Mouse (Mus musculus) c-Kit-positive CD71-negative TER-119-negative erythroid progenitor cells, embryonic 14.5 days (primary cell): ENCODE measurements around the gene Gle1.
"Not testable (repeated sequence)": the region's sequence is repeated elsewhere in the genome, so short reads cannot be mapped to it uniquely, and the experiment has no call there.

Experiments
- DNase-seq: peaks from one replicate; pipeline ENCODE4 v3.0.0-alpha.2; 2013; ENCODE audit warnings: low read depth

Gle1 gene

DNA sequence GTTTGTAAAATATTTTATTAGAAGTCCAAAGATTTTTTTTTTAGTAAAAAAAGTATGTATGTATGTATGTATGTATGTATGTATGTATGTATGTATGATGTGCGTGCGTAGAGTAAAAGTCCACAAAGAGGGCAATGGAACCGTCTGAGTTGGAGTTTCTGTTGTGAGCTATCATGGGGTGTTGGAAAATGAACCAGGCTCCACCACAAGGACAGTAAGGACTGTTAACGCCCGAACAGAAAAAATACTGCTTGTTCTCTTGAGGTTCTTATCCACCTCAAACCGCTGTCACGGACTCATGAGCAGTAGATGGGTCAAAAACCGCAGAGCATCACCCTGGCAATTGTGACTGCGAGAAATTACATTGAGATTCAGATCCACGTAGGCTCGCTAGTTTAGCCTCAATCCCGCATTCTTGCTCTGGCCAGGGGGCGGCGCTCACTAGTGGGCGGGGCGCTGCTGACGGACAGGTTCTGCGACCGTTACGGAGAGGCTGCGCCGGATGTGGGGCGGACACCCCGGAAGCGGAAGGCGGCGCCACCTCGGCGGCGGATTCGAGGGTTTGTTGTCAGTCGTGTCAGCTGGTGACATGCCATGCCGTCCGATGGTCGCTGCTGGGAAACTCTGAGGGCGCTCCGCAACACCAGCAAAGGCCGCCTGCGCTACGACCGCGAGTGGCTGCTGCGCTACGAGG, at the start of gene Gle1:
Gene Gle1, plus strand, starts transcription at position 521 of the 694 bp plus-strand sequence.
- peak; percentile 90 for DNase-seq

GRCm38 (mm10) chr2:29886659-29887292, 48.5 kb upstream of the Gle1 start:
- DNase-seq = not testable (repeated sequence)

- DNase-seq = peak; percentile 99
These were observed 45.9 kb upstream of the Gle1 start, which contains the start of gene Odf2 for GRCm38 (mm10) chr2:29889066-29889944. Odf2 (plus strand) TSS chr2:29889221.

DNA sequence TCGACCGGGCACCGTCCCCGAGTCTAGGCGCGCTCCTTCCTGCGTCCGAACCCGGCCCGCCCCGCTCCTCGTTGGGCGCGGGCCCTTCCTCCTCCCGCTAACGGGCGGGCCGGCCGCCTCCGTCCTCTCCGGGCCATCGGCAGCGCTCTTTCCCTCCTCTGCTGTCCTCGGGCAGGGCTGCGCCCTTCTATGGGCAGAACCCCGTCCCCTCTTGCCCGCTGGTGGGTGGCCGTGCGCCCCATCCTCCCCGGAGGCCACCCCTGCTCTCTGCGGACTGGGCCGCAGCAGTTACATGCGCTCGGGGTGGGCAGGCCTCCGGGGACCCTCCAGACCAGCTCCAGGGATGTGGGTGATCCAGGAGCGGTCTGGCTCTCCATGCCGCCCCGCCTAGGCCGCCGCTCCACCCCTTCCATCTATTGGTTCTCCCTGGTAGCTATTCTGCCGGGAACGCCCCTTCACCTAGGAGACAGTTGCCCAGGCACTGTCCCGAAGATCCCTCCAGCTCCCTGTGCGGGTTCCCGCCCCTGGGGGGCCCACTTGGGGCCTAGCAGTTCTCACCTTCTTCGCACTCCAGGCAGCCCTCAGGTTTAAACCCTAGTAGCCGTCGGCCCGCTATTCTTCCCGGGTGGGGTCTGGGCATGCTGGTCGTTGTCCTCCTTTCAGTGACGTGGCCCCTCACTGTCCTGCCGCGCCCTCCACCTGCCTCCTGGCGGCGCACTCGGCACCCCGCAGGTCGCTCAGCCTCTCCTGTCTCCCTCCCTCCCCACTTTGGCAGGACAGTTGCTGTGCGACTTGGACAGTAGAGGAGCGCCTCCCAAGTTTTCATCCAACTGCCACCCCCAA, 45.0 kb upstream of the Gle1 start:
- peak; percentile 74 for DNase-seq

GRCm38 (mm10) chr2:29891773-29892172, 43.5 kb upstream of the Gle1 start:
- no peak for DNase-seq

- no peak for DNase-seq
These were observed 39.2 kb upstream of the Gle1 start for GRCm38 (mm10) chr2:29896071-29896470.

DNA sequence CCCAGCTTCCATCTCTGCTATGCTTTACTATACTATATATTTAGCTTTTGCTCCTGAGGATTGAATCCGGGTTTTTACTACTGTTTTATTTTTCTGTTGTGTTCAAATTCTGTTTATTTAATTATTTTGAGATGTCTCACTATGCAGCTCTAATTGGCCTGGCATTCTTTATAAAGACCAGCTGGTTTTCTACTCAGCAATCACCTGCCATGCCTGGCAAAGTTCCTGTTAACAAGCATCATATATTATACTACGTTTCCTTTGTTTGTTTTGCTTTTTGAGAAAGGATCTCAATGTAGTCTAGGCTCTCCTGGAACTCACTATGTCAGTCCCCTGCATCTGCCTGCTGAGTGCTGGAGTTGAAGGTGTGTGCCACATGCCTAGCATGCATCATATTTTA, 37.9 kb upstream of the Gle1 start:
- DNase-seq = no peak

DNA sequence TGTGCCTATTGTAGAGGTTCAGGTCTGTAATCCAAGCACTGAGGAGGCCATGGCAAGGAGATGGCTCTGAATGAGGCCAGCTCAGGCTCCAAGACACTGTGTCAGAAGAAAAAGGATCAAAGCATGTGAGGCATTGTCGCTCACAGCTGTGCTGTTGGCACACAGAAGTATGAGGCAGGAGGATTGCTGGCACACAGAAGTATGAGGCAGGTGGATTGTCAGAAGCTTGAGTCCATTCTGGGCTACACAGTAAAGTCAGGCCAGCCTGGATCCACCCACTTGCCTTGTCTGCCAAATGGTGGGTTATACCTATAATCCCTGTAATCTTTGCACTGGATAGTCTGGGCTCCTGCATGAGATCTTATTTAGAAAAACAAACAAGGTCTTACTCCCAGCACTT, 37.1 kb upstream of the Gle1 start:
- DNase-seq = no peak

- no peak for DNase-seq
These were observed 33.0 kb upstream of the Gle1 start for GRCm38 (mm10) chr2:29902194-29902593.

DNA sequence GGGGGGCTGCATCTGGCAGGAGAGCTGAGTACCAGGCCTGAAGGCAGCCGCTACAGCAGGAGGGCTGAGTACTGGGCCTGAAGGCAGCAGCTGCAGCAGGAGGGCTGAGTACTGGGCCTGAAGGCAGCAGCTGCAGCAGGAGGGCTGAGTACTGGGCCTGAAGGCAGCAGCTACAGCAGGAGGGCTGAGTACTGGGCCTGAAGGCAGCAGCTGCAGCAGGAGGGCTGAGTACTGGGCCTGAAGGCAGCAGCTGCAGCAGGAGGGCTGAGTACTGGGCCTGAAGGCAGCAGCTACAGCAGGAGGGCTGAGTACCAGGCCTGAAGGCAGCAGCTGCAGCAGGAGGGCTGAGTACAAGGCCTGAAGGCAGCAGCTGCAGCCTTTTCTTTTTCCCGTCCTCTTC, 27.1 kb upstream of the Gle1 start:
- DNase-seq = not testable (repeated sequence)

- peak; percentile 25 for DNase-seq
These were observed 25.2 kb upstream of the Gle1 start for GRCm38 (mm10) chr2:29910042-29910441.

DNA sequence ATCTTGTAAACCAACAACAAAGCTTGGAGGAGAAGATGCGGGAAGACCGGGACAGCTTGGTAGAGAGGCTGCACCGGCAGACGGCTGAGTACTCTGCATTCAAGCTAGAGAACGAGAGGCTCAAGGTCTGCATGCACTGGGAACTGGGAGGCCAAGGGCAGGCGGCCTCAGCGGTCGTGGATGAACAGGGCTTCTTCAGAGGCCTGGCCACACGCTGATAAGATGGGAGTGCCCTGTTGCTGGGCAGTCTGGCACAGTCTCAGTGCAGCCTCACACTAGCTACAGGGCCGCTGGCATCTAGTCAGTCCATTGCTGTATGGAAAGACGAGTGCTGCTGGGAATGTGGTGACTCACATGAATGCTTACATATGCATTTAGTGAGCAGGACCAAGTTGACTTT, 17.6 kb upstream of the Gle1 start:
- DNase-seq = no peak

DNA sequence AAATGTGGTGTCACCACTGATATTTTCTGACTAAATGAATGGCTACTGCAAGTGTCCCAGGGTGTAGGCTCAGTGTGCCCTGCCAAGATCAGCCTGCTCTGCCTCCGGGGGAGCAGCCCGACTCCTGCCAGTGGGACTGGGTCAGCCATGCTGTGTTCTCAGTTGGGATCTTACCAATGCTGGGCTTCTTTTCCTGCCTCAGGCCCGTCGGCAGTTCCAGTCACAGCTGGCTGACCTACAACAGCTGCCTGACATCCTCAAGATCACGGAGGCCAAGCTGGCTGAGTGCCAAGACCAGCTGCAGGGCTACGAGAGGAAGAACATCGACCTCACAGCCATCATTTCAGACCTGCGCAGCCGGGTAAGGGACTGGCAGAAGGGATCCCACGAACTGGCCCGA, 13.2 kb upstream of the Gle1 start:
- no peak for DNase-seq

DNA sequence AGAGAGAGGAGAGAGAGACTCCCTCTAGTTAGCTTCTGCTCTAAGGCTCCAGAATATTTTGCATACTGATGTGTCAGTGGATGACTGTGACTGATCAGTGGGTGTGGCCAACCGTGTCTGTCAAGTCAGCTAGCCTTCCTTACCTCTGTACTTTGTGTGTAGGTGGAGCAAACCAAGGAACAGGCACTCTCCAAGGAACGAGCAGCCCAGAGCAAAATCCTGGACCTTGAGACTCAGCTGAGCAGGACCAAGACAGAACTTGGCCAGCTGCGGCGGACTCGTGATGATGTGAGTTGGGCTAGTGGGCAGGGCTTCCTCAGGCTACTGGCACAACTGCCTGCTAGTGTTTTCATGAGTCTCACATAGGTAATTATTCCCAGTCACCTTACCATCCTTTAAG, 8.7 kb upstream of the Gle1 start:
- DNase-seq = no peak

- DNase-seq = no peak
These were observed 4.7 kb upstream of the Gle1 start for GRCm38 (mm10) chr2:29930506-29930905.

- DNase-seq = no peak
These were observed 4.0 kb upstream of the Gle1 start for GRCm38 (mm10) chr2:29931194-29931593.

DNA sequence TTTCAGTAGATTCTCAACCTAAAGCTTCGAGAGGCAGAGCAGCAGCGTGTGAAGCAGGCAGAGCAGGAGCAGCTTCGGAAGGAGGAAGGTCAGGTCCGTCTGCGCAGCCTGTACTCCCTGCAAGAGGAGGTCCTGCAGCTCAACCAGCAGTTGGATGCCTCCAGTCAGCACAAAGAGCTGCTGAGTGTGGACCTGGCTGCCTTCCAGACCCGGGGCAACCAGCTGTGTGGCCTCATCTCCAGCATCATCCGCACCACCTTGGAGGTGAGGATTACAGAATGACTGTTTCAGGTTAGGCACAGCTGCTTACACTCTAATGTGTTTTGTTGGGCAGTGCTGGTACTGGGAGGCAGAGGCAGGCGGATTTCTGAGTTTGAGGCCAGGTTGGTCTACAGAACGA, 4.8 kb downstream of the Gle1 start:
- no peak for DNase-seq

DNA sequence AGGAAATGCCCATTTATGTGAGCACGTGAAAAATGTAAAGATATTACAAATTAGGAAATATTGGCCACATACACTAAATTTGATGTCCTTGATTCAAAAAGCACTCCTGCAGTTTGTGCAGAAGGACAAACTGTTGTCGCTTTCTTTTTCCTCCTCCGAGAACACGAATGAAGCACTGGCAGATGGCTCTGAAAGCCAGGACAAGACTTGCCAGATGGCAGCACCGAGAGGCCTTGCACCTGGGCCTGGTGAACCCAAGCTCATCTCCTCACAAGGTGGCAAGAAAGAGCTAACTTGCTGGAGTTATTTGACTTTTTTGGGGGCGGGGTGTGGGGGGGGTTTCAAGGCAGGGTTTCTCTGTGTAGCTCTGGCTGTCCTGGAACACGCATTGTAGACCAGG, 5.6 kb downstream of the Gle1 start:
- DNase-seq = no peak

DNA sequence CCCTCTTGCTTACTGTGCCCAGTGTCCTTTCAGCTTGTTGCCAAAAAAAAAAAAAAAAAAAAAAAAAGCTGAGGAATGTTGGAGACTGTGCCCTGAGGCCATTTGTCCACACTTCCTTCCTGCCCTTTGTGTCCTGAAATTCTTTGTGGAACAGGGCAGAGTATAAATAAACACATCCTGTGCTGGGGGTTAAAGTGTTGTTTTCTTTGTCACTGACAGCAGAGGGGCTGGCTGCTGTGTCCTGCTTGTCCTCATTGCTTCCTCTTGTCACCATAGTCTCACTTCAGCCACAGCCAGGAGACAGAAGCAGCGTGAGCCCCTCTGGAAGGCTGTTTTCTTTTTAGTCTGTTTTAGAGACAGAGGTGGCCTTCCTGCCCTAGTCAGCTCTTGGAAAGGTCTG, 9.5 kb downstream of the Gle1 start:
- no peak for DNase-seq

DNA sequence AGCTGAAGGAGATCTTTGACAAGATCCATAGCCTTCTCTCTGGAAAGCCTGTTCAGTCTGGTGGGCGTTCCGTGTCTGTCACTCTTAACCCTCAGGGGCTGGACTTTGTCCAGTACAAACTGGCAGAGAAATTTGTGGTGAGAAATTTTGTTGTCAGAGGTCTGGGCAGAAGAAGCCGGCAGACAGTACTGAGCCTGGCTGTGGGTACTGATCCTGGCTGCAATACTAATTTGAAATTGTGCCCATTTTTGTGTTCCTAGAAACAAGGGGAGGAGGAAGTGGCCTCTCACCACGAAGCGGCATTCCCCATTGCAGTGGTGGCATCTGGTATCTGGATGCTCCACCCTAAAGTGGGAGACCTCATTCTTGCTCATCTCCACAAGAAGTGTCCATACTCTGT, 13.7 kb downstream of the Gle1 start:
- DNase-seq = no peak

GRCm38 (mm10) chr2:29961246-29961645, 26.0 kb downstream of the Gle1 start:
- DNase-seq = no peak
